Mouse (Mus musculus) cerebellum, postnatal 14 days (tissue): ENCODE data around the gene Syt5.

ENCODE experiments used
- DNase-seq, 2 experiments: peaks; one replicate each; pipeline ENCODE4 v3.0.0; 2021; ENCODE audit warnings: mixed read lengths in 2 of 2

The Syt5 gene

DNA sequence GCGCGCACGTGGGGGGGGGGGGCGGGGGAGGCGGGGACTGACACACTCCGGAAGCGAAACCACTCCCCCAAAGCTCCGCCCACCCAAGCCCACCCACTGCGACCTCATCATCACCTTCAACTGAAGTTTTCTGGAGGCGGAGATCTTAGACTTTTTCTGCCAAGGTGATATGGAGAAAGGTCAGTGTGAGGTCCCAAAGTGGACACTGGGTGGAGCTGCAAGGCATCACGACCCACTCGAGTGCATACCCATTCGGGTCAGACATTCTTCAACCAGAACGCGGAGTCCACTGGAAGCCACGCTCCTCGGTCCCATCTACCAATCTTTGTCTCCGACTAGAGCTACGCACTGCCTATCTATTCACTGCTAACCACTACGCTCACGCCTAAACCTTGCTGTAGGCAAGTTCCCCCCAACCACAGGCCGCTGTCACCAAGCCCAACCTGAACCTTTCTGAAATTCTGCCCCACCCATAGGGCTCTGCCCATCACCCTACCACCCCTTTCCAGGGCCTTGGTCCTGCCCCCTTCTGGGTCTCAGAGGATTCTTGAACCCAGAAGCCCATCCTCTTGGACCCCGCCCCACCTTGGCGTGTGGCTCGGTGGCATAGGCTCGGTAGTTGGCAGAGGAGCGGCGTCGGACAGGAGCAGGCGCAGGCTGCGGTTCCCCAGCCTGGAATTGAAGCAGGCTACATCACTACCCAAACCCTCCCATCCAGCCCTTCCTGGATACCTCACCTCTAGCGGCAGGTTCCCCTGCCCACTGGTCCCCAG is 25.9 kb downstream of the Syt5 start:
- no peak for DNase-seq

DNA sequence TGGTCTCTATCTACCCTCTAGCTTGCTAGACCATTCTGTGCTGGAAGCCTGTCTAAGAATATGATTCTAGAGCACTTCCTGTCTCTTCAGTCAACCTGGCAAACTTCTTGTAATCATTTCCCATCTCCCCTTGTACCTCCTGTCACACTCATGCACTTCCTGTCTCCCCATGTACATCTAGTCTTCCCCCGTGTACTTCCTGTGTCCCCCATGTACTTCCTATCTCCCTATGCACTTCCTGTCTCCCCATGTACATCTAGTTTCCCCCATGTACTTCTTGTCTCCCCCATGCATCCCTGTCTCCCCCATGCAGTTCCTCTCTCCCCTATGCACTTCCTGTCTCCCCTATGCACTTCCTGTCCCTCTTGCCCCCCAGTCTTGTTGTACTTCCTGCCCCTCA is 28.9 kb downstream of the Syt5 start:
- no peak for DNase-seq

- no peak for DNase-seq
These were observed 30.9 kb downstream of the Syt5 start, which contains the start of gene Tnnt1 for GRCm38 (mm10) chr7:4516332-4517050. TSS of gene Tnnt1 (minus strand) at chr7:4516382.

DNA sequence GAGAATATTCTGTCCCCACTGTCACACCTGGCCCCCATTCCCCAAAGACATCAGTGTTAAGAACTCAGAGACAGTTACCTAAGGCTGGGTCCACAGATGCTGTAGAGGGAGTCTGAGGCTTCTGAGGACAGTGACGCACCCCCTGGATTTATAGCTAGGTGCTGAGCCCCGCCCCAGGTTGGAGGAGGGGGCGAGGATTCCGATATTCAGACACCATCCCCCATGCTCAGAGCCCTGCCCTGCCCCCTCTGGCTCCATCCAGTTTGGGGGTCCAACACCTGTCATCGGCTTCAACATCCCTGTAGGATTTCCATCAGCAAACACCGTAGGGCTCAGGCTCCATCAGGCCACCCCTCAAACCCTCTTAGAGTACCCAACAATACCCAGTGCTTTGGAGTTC is 31.5 kb downstream of the Syt5 start:
- no peak for DNase-seq

GRCm38 (mm10) chr7:4513829-4514712 is 33.3 kb downstream of the Syt5 start:
- no peak for DNase-seq

- DNase-seq = peak in 1 of 2 experiments; percentile 56
These were observed 34.1 kb downstream of the Syt5 start for GRCm38 (mm10) chr7:4513236-4513635.

- DNase-seq = no peak
These were observed 35.7 kb downstream of the Syt5 start for GRCm38 (mm10) chr7:4511489-4512224.

- DNase-seq = peak; percentile 72 to 77
These were observed 37.3 kb downstream of the Syt5 start for GRCm38 (mm10) chr7:4509863-4510608.

GRCm38 (mm10) chr7:4508739-4509116 is 38.6 kb downstream of the Syt5 start:
- DNase-seq = no peak

GRCm38 (mm10) chr7:4508062-4508738 is 39.1 kb downstream of the Syt5 start:
- DNase-seq = no peak

DNA sequence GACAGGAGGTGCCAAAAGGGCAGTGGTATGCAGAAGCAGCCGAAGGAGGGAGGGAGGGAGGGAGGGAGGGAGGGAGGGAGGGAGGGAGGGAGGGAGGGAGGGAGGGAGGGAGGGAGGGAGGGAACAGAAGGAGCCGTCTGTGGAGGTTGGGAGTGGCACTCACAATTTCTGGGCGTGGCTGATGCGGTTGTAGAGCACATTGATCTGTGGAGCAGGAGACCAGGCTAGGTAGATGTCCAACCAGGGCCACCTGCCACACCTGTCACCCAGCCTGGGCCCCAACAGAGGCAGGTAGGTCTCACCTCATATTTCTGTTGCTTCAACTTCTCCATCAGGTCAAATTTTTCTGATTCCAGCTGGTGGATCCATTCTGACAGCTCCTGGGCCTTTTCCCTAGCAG is 40.1 kb downstream of the Syt5 start:
- no peak for DNase-seq

- DNase-seq = no peak
These were observed 42.5 kb downstream of the Syt5 start for GRCm38 (mm10) chr7:4504646-4505435.

DNA sequence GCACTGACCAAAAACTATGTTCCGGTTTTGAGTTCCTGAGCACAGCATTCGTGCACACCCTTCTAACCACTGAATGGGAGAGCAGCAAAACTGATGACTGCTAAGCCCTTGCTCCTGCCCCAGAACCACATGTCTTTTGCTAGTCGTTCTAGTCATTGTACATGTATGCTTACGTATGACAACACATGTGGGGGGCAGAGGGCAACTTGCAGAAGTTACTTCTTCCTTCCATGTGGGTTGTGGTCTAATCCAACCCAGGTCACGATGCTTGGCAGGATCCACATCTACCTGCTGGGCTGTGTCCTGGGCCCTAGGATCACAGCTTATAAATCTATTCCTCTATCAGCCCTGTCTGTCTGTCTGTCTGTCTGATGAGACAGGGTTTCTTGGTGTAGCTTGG is 43.5 kb downstream of the Syt5 start:
- DNase-seq = no peak

DNA sequence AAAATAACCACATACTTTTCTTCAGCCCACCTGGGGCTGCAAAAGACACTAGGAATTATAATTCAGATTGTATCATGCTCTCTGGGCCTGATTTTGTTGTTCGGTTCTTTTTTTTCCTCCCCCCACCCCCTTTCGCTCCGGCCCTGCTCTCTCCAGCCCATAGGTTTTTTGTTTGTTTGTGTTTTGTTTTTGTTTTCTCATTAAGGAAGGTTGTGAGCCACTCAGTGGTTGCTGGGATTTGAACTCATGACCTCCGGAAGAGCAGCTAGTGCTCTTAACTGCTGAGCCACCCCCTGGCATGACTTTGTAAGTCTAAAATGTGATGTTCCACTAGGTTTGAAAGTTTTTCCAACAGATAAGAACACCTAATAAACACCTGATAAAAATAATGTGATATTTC is 44.2 kb downstream of the Syt5 start:
- DNase-seq = no peak

DNA sequence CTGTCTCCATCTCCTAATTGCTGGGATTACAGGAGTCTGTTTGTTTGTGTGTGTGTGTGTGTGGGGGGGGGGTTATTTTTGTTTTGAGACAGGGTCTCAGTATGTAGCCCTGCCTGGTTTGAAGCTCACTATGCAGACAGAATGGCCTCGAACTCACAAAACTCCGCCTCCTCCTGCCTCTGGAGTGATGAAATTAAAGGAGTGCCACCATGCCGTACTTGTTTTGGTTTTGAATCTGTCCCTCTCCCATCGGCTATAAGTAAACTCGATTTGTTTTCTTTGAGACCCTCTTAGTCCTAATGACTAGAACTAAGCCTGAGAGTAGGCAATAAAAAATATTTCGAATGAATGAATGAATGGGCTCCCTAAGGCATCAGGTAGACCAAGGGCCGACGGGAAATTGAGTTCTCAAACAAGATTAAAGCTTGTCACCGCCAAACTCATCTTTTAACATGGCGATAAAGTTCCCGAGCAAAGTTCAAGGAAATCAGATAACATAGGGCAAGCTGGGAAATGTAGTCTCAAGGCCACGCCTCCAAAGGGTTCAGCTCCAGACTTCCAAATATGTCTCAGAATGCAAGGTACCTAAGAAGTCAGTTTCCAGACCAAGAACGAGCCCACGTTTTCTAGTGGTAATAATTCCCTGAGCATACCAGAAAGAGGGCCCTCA is 44.8 kb downstream of the Syt5 start:
- DNase-seq = peak; percentile 46 to 66

GRCm38 (mm10) chr7:4501558-4502397 is 45.6 kb downstream of the Syt5 start, which contains the start of gene Ppp1r12c:
TSS of gene Ppp1r12c (minus strand) at chr7:4501680.
- peak; percentile 97 to 98 for DNase-seq

- DNase-seq = peak; percentile 74 to 80
These were observed 46.4 kb downstream of the Syt5 start for GRCm38 (mm10) chr7:4500892-4501471.

DNA sequence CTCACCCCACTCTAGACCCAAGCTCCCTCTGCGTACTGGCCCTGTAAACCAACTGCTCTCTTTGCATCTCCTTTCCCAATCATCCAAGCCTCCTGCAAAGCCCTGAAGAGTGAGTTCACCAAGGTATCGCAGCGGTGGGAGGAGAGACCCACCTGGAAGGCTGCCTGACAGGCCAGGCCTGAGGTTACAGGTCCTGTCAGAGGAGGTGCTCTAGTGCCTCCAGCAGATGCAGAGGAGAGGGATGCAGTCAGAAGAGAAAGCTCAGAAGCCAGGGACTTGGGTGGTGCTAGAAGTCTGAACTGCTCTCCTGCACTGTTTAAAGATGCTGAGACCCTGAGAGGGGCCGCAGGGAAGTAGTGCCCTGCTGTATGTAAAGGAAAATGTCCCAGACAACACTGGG is 48.3 kb downstream of the Syt5 start:
- DNase-seq = no peak
